Mouse (Mus musculus): Measurements from ENCODE around the gene Cnih2. TPM values are rescaled to one million over a fixed set of nuclear protein-coding genes. Genes with fewer than 3 reads are reported as not detected.
A peak's percentile ranks its signal among the peaks of the same experiment; 100 is the strongest.

Cnih2 gene
- polyA plus RNA-seq, 1 experiment from 2014 or later: 7.4 TPM

GRCm38 (mm10) chr19:5117494-5118383 lies 19.4 kb upstream of the Cnih2 start:
- no peaks in the 10 kb centered on the region for H3K36me3 ChIP-seq (ENCODE audit: control insufficient read depth, insufficient read depth, low read length)
- H3K4me3 ChIP-seq (replicated peaks; ENCODE audit: low read length): peak overlapping the region; percentile 87
- H3K27me3 ChIP-seq (ENCODE audit: control insufficient read depth, insufficient read depth, low read length): no peaks in the 10 kb centered on the region
- WGBS: under 1% methylated on average over 81 of the region's 83 CpGs
- peak overlapping the region; percentile 83 for H3K9ac ChIP-seq (ENCODE audit: low read length)
- peak overlapping the region; percentile 91 for H3K27ac ChIP-seq (ENCODE audit: low read length)
- H3K4me2 ChIP-seq (ENCODE audit: low read depth, low read length): peak overlapping the region; percentile 87
- H3K9me3 ChIP-seq (replicated peaks; ENCODE audit: control insufficient read depth, low read length): no peaks in the 10 kb centered on the region
- peak; percentile 89 for ATAC-seq (ENCODE audit: insufficient read depth, low FRiP score)
- peaks cover 8% of the 10 kb centered on the region; the same call in 1 of the 2 replicates for H3K4me1 ChIP-seq (ENCODE audit: control insufficient read depth, insufficient read depth, low read length)

- Histone ChIP-seq H3K4me3 (replicated peaks; ENCODE audit: low read length) (no peak overlapping the region), H3K4me2 (ENCODE audit: low read depth, low read length) (no peak overlapping the region), H3K27me3 (ENCODE audit: control insufficient read depth, insufficient read depth, low read length) (no peaks in the 10 kb centered on the region), H3K9me3 (replicated peaks; ENCODE audit: control insufficient read depth, low read length) (no peaks in the 10 kb centered on the region), H3K4me1 (ENCODE audit: control insufficient read depth, insufficient read depth, low read length) (peaks cover 8% of the 10 kb centered on the region; the same call in 1 of the 2 replicates), H3K36me3 (ENCODE audit: control insufficient read depth, insufficient read depth, low read length) (peaks cover 6% of the 10 kb centered on the region; the same call in 1 of the 2 replicates), H3K9ac (ENCODE audit: low read length) (no peak overlapping the region), H3K27ac (ENCODE audit: low read length) (no peak overlapping the region)
- ATAC-seq (ENCODE audit: insufficient read depth, low FRiP score): no peak
- 95% methylated on average over 7 of the region's 7 CpGs for WGBS
Observed at GRCm38 (mm10) chr19:5113783-5114182, 15.5 kb upstream of the Cnih2 start.

GRCm38 (mm10) chr19:5109659-5110453 lies 11.5 kb upstream of the Cnih2 start:
- Histone ChIP-seq H3K9ac (ENCODE audit: low read length) (no peak overlapping the region), H3K27me3 (ENCODE audit: control insufficient read depth, insufficient read depth, low read length) (no peaks in the 10 kb centered on the region), H3K9me3 (replicated peaks; ENCODE audit: control insufficient read depth, low read length) (no peaks in the 10 kb centered on the region), H3K4me1 (ENCODE audit: control insufficient read depth, insufficient read depth, low read length) (peaks cover 16% of the 10 kb centered on the region), H3K4me3 (replicated peaks; ENCODE audit: low read length) (no peak overlapping the region), H3K27ac (ENCODE audit: low read length) (no peak overlapping the region; the same call in 1 of the 2 replicates), H3K4me2 (ENCODE audit: low read depth, low read length) (no peak overlapping the region), H3K36me3 (ENCODE audit: control insufficient read depth, insufficient read depth, low read length) (peaks cover 8% of the 10 kb centered on the region)
- 72% methylated on average over 19 of the region's 19 CpGs for WGBS
- ATAC-seq (ENCODE audit: insufficient read depth, low FRiP score): no peak

GRCm38 (mm10) chr19:5108702-5109101 lies 10.4 kb upstream of the Cnih2 start:
- H3K9me3 ChIP-seq (replicated peaks; ENCODE audit: control insufficient read depth, low read length): no peaks in the 10 kb centered on the region
- no peak overlapping the region for H3K4me2 ChIP-seq (ENCODE audit: low read depth, low read length)
- 0 out of 2 replicates have a peak, but pooled peaks have one; percentile 9 for ATAC-seq (ENCODE audit: insufficient read depth, low FRiP score)
- H3K9ac ChIP-seq (ENCODE audit: low read length): no peak overlapping the region
- H3K27me3 ChIP-seq (ENCODE audit: control insufficient read depth, insufficient read depth, low read length): no peaks in the 10 kb centered on the region
- peaks cover 18% of the 10 kb centered on the region for H3K36me3 ChIP-seq (ENCODE audit: control insufficient read depth, insufficient read depth, low read length)
- peak overlapping the region; percentile 31; the same call in 1 of the 2 replicates for H3K27ac ChIP-seq (ENCODE audit: low read length)
- H3K4me3 ChIP-seq (replicated peaks; ENCODE audit: low read length): no peak overlapping the region
- WGBS: 52% methylated on average over 4 of the region's 4 CpGs
- H3K4me1 ChIP-seq (ENCODE audit: control insufficient read depth, insufficient read depth, low read length): peaks cover 16% of the 10 kb centered on the region

- H3K4me2 ChIP-seq (ENCODE audit: low read depth, low read length): no peak overlapping the region
- H3K4me3 ChIP-seq (replicated peaks; ENCODE audit: low read length): no peak overlapping the region
- peak; percentile 27; the same call in 1 of the 2 replicates for ATAC-seq (ENCODE audit: insufficient read depth, low FRiP score)
- H3K4me1 ChIP-seq (ENCODE audit: control insufficient read depth, insufficient read depth, low read length): peaks cover 16% of the 10 kb centered on the region
- peak overlapping the region; percentile 31; the same call in 1 of the 2 replicates for H3K27ac ChIP-seq (ENCODE audit: low read length)
- H3K27me3 ChIP-seq (ENCODE audit: control insufficient read depth, insufficient read depth, low read length): no peaks in the 10 kb centered on the region
- no peaks in the 10 kb centered on the region for H3K9me3 ChIP-seq (replicated peaks; ENCODE audit: control insufficient read depth, low read length)
- H3K9ac ChIP-seq (ENCODE audit: low read length): 0 out of 2 replicates have a peak overlapping the region, but pooled peaks have one; percentile 29
- peaks cover 18% of the 10 kb centered on the region for H3K36me3 ChIP-seq (ENCODE audit: control insufficient read depth, insufficient read depth, low read length)
- WGBS: 15% methylated on average over 5 of the region's 5 CpGs
Observed at GRCm38 (mm10) chr19:5108271-5108575, 9.9 kb upstream of the Cnih2 start.

- WGBS: 70% methylated on average over 18 of the region's 18 CpGs
- Histone ChIP-seq H3K9ac (ENCODE audit: low read length) (peak overlapping the region; percentile 60; the same call in 1 of the 2 replicates), H3K27me3 (ENCODE audit: control insufficient read depth, insufficient read depth, low read length) (no peaks in the 10 kb centered on the region), H3K36me3 (ENCODE audit: control insufficient read depth, insufficient read depth, low read length) (peaks cover 18% of the 10 kb centered on the region), H3K4me2 (ENCODE audit: low read depth, low read length) (no peak overlapping the region; the same call in 1 of the 2 replicates), H3K4me3 (replicated peaks; ENCODE audit: low read length) (no peak overlapping the region), H3K9me3 (replicated peaks; ENCODE audit: control insufficient read depth, low read length) (no peaks in the 10 kb centered on the region), H3K4me1 (ENCODE audit: control insufficient read depth, insufficient read depth, low read length) (peaks cover 16% of the 10 kb centered on the region), H3K27ac (ENCODE audit: low read length) (peak overlapping the region; percentile 31; the same call in 1 of the 2 replicates)
- peak; percentile 1; the same call in 1 of the 2 replicates for ATAC-seq (ENCODE audit: insufficient read depth, low FRiP score)
Observed at GRCm38 (mm10) chr19:5107556-5108270, 9.4 kb upstream of the Cnih2 start.

GRCm38 (mm10) chr19:5106731-5107191 lies 8.4 kb upstream of the Cnih2 start, which contains the start of gene Rab1b:
TSS of gene Rab1b (minus strand) at chr19:5107072.
- Histone ChIP-seq H3K27ac (ENCODE audit: low read length) (peak within 1 kb of the TSS; percentile 96), H3K4me3 (replicated peaks; ENCODE audit: low read length) (peak within 1 kb of the TSS; percentile 77), H3K36me3 (ENCODE audit: control insufficient read depth, insufficient read depth, low read length) (peaks cover 18% of the 10 kb centered on the region), H3K4me1 (ENCODE audit: control insufficient read depth, insufficient read depth, low read length) (peaks cover 16% of the 10 kb centered on the region), H3K9ac (ENCODE audit: low read length) (peak within 1 kb of the TSS; percentile 85), H3K9me3 (replicated peaks; ENCODE audit: control insufficient read depth, low read length) (no peaks in the 10 kb centered on the region), H3K4me2 (ENCODE audit: low read depth, low read length) (peak within 1 kb of the TSS; percentile 89), H3K27me3 (ENCODE audit: control insufficient read depth, insufficient read depth, low read length) (no peaks in the 10 kb centered on the region)
- WGBS: 0% methylated on average over 46 of the region's 46 CpGs
- peak; percentile 94 for ATAC-seq (ENCODE audit: insufficient read depth, low FRiP score)

GRCm38 (mm10) chr19:5106074-5106473 lies 7.8 kb upstream of the Cnih2 start:
- ATAC-seq (ENCODE audit: insufficient read depth, low FRiP score): no peak
- peaks cover 18% of the 10 kb centered on the region for H3K36me3 ChIP-seq (ENCODE audit: control insufficient read depth, insufficient read depth, low read length)

More at GRCm38 (mm10) chr19:5106074-5106473, 7.8 kb upstream of the Cnih2 start:
- Histone ChIP-seq H3K9me3 (replicated peaks; ENCODE audit: control insufficient read depth, low read length) (no peaks in the 10 kb centered on the region), H3K4me2 (ENCODE audit: low read depth, low read length) (peak overlapping the region; percentile 89), H3K27me3 (ENCODE audit: control insufficient read depth, insufficient read depth, low read length) (no peaks in the 10 kb centered on the region), H3K27ac (ENCODE audit: low read length) (peak overlapping the region; percentile 96), H3K4me3 (replicated peaks; ENCODE audit: low read length) (peak overlapping the region; percentile 77), H3K4me1 (ENCODE audit: control insufficient read depth, insufficient read depth, low read length) (peaks cover 16% of the 10 kb centered on the region), H3K9ac (ENCODE audit: low read length) (peak overlapping the region; percentile 85)
- WGBS: 5% methylated on average over 9 of the region's 9 CpGs
